Mouse (Mus musculus) kidney, postnatal 14 days (tissue): Measurements from ENCODE around the gene Gpr3.

Experiments
- DNase-seq: peaks from one replicate; pipeline ENCODE4 v3.0.0; 2022; ENCODE audit warnings: mixed read lengths

Gene Gpr3

DNA sequence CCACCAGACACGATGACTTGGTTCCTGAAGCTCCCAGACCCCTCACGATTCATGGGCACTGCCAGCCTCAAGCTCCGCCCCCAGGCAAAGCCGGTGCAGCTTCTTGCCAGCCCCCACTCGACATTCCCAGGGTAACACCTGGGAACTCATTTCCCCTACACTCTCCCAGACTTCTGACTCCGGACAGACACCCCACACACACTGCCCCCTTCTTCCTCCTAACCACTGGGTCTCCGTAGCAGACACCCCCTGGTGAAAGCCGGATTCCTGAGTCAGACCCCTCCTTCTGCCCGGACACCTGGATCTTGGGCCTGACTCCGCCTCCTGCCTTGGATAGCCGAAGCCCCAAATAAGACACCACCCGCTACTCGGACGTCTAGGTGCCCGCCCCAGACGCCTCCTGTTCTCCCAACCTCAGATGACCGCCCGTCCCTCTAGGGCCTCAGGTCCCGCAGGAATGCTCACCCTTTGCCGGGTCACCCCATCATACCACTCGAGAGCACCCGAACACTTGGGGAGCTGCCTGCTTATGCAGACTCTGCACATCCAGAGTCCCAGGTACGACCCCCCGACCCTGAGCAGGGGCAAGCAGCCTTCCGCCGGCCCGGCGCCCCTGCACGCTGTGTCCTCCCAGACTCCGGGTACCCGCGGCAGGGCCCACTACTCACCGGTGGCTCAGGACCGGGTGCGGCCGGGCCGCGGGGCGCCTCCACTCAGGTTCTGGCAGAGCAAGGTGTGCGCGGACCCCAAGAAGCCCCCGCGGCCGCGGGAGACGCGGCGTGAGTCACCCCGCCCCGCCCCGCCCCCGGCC is at the start of gene Gpr3, which contains the start of gene Cd164l2:
Gpr3 (minus strand) TSS at position 786 of the 811 bp plus-strand sequence.
Cd164l2 (plus strand) TSS at position 381 of the 811 bp plus-strand sequence.
- no peak for DNase-seq

- no peak for DNase-seq
These were observed 49.5 kb upstream of the Gpr3 start for GRCm38 (mm10) chr4:133261641-133262374.

DNA sequence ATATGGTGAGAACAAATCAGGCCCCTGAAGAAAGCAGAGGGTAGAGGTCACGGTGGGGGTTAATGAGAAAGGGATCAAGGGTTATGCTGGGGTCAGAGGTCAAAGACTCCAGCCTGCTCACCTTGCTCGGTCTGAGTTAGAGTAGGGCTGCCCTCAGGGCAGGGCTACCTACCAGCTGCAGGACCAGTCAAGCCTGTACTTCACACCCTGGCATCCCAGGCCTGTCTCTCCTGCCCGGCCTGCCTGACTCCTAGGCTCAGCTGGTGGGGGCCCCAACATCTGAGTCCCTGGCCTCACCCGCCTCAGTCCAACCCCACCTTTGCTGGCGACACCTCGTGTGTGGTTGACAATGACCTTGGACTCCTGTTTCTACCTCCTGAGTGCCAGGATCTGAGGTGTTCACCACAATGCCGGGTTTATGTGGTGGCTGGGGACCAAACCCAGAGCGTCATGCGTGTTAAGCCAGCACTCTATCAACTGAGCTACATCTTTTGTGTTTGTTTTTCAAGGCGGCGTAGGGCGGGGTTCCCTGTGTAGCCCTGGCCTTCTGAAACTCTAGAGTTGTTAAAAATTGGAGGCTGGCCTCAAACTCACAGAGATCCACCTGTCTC is 45.6 kb upstream of the Gpr3 start:
- DNase-seq: no peak

- peak; percentile 54 for DNase-seq
These were observed 44.9 kb upstream of the Gpr3 start for GRCm38 (mm10) chr4:133257230-133257629.

- DNase-seq: no peak
These were observed 44.5 kb upstream of the Gpr3 start for GRCm38 (mm10) chr4:133256820-133257219.

DNA sequence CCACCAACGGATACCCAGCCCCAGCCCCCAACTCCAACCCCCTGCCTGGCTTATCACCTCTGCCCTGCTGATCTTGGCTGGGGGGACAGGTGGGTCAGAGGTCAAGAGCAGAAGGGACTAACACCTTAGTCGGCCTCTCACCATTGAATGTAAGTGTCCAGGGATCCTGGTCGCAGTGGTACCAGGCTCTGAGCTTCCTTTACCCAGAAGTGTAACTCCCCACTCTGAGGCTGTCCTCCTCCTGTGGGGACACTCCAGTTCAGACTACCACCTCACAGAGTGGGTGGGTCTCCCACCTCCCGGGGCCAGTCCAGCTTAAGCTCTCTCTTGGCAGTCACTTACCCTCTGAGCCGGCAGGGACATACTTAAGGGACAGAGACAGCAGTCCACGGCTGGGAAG is 43.1 kb upstream of the Gpr3 start:
- DNase-seq: no peak

DNA sequence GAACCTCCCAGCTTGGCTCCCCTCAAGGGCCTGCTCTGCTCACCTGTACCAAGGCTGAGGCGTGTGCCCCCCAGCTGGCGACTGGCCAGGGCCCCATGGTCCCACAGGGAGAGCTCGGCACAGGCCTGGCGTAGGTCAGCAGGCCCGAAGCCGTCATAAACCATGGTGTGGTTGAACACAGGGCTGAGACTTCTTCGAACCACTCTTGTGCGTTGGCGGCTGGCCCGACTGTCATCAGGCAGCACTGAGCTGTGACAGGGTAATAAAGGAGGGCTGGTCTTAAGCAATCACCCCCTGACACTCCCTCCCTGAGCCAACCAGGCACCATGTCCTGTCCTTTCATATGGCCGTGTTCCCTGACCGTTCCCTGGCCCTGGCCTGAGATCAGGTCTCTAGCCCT is 41.1 kb upstream of the Gpr3 start:
- DNase-seq: no peak

DNA sequence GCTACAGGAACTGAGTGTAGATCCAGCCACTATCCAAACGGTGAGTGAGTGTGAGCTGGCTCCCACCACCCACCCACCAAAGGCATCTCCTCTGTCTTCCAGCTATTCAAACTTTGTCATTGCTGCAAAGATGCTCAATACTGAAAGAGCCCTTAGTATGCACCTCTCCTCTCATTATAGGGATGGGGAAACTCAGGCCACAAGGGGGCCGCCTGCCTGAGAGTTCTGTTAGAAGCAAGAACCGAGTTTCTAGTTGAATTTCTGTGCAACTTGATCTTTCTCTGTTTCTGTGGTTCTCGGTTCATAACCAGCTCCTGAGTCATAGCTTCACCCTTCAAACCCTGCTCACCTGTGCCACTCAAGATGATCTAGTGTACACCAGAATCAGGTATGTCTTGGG is 39.8 kb upstream of the Gpr3 start:
- DNase-seq: no peak

DNA sequence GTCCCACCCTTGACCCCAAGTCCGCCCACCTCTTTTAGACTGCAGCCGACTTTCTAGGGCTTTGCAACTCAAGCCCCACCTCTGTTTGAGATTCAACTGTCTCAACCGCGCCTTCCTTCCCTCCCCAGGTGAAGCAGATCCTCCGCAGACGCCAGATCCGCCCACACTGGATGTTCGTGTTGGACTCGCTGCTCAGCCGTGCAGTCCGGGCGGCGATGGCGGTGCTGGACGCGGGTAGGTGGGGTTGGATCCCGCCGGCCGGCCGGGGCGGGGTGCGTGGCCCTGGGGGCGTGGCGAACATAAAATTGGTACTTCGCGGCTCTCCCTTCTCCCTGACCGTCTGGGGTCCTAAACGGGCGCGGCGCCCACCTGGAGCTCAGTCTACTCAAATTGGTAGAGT is 38.9 kb upstream of the Gpr3 start:
- DNase-seq: peak; percentile 44

DNA sequence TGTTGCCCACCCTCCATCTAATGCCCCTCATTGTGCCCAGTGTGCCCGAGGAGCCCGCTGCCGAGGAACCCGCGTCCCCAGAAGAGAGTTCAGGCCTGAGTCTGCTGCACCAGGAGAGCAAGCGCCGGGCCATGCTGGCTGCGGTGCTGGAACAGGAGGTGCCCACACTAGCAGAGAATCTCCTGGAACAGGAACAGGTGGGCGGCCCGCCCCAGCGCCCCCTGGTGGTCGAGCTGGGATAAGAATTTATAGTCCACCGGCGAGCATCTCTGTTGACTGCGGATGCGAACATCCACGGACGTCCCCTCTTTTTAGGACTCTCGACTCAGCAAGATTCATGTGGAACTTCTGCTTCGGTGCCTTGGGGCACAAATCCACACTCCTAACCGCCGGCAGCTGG is 38.3 kb upstream of the Gpr3 start:
- DNase-seq: peak; percentile 86

DNA sequence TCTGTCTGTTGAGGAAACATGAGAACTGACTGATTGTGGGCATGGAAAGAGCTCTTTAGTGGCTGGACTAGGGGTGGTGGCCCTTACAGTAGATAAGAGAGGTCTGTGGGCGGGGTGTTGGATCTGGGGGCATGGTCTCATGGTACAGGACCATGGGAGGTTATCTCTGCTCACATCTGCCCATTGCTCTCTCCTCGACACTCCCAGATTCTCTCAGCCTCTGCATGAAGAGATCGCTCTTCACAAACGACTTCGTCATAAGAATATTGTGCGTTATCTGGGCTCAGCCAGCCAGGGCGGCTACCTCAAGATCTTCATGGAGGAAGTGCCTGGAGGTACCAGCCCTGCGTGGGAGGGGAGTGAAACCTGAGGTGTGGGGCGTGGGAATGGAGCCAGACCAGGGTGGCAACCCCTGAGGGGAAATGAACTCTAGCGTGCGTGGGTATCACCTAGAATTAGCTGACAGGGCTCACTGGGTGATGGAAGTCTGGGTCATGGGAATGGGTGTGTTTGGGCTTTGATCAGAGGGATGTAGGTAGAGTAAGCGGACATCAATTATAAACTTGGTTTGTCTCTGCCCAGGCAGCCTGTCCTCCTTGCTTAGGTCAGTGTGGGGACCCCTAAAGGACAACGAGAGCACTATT is 35.6 kb upstream of the Gpr3 start:
- DNase-seq: no peak

DNA sequence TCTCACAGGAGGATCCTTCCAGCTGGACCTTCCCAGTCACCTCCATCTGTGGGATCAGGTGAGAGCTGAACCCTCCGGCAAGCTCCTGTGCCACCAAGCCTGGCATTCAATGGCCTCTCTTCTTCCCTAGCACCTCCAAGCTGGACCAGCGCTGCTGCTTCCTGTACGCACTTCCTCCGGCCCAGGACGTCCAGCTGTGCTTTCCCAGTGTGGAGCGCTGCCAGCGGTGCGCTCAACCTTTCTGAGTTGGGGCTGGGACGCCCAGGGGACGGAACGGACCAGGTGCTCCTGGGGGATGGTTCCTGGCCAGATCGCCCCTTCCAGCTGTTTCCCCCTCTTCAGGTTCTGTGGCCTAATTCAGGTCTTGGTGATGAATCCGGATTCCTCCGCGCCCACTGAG is 34.7 kb upstream of the Gpr3 start:
- peak; percentile 76 for DNase-seq

- DNase-seq: no peak
These were observed 32.0 kb upstream of the Gpr3 start for GRCm38 (mm10) chr4:133244289-133244688.

- peak; percentile 57 for DNase-seq
These were observed 31.2 kb upstream of the Gpr3 start for GRCm38 (mm10) chr4:133243538-133243937.

DNA sequence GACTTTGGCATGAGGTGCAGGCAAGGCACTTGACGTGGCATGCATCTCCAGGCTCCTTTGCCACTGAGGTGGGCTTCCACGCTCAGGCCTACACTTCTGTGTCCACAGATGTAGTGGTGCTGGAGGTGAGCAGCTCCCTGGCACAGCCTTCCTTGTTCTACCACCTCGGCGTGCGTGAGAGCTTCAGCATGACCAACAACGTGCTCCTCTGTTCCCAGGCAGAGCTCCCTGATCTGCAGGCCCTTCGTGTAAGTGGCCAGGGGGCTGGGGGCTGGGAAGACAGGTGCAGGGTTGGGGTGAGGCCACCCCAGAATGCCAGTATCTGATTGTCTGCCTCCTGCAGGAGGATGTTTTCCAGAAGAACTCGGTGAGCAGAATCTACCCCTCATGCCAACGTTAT is 30.4 kb upstream of the Gpr3 start:
- DNase-seq: no peak

GRCm38 (mm10) chr4:133241910-133242309 is 29.6 kb upstream of the Gpr3 start:
- no peak for DNase-seq

GRCm38 (mm10) chr4:133240934-133241908 is 28.9 kb upstream of the Gpr3 start:
- DNase-seq: peak; percentile 94

GRCm38 (mm10) chr4:133240490-133240921 is 28.2 kb upstream of the Gpr3 start, which contains the start of gene Map3k6:
Gene Map3k6 (plus strand): TSS chr4:133240818.
- DNase-seq: peak; percentile 90

DNA sequence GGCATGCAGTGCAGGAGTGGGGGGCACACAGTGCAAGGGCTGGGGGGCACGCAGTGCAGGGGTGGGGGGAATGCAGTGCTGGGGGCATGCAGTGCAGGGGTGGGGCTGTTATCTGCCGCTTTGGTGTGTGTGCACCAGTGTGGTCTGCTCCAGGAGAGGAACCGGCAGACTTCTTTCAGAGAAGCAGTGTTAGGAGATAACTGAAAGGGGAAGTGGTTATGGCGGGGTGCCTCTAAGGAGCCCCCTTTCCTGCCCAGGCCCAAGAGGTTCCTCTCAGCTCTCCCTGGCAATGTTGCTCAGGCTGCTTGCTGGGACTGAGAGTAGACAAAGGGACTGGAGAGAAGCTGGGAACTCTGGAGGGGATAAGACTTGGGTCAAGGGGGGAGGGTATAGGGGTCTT is 25.6 kb upstream of the Gpr3 start:
- no peak for DNase-seq

- no peak for DNase-seq
These were observed 23.1 kb upstream of the Gpr3 start for GRCm38 (mm10) chr4:133235415-133235814.

GRCm38 (mm10) chr4:133234771-133235170 is 22.4 kb upstream of the Gpr3 start:
- no peak for DNase-seq
